Mouse (Mus musculus) olfactory bulb, adult 2 months (tissue): ENCODE data around the gene Ubox5.

Source experiments
- CTCF ChIP-seq: fragments of 200-500 bp; IDR thresholded peaks from 2 replicates; pipeline ENCODE4 v1.5.1; 2012; ENCODE audit warnings: low read depth, mild to moderate bottlenecking, low read length, moderate library complexity; ENCODE audit not compliant: insufficient read depth
- POLR2A ChIP-seq: fragments of 200-500 bp; IDR thresholded peaks from 2 replicates; pipeline ENCODE4 v1.6.1; 2012; ENCODE audit warnings: mild to moderate bottlenecking, low read depth, low read length, moderate library complexity; ENCODE audit not compliant: insufficient read depth

DNA sequence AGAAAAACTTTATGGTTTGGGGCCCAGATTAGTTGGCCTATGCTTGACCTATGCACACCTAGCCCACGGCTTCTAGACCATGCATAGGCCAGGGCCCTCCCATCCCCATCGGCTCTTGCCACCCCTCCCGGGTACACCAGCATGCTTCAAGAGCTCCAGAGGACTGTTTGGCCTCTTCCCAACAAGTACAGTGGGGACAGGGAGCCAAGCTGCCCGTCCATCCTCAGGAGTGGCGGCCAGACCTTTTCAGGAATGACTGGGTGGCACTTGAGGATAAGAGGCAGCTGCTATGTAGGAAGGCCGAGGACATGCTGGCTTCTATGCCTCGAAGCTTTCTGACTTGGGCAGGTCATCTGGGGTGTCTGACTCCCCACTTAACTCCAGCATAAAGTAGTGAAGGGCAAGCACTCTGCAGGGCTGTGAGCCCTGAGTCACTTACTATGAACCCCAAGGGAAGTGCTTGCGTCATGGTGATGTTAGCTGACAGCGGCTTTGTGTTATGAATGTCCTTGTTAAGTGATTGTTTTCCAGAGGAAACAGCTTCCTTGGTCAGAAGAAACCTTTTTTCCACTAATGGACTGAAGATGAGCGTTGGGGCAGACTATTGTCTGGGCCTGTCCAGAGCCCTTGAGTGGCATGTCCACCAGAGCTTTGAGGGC, 45.8 kb downstream of the Ubox5 start:
- no peak for TF ChIP-seq CTCF
- TF ChIP-seq POLR2A: no peak
